Mouse (Mus musculus): ENCODE results near the gene Bnc2. TPM values are rescaled to one million over a fixed set of nuclear protein-coding genes. Genes with fewer than 3 reads are reported as not detected.

The Bnc2 gene
- polyA plus RNA-seq, 1 experiment from 2014 or later: 4.4 TPM

DNA sequence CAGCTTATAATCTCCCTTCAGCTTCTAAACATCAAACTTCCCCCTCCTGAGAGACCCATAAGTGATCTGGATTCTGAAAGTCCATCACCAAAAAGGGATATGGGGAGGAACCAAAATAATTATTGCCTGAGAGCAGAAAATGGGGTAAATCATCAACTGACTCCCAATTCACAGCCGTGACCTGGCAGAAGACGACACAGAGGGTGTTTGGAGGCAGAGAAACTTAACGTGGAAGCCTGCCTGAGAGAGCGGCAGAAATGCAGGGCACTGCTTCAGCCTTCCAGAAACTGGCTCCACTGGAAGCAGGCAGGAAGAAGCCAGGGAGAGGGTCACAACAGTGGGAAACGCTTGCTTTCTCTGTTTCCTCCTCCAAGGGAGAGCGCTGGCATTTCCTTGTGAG, 35.9 kb downstream of the Bnc2 start:
- no peak overlapping the region for H3K4me3 ChIP-seq (replicated peaks; ENCODE audit: low read depth, low read length)
- no peak overlapping the region for H3K27ac ChIP-seq
- WGBS: 44% methylated on average over 6 of the region's 6 CpGs
- H3K4me1 ChIP-seq (replicated peaks; ENCODE audit: insufficient read depth, low read length): peaks cover 7% of the 10 kb centered on the region
- no peak for TF ChIP-seq CTCF (IDR thresholded peaks at IDR 0.05; ENCODE audit: low read depth)
- DNase-seq (ENCODE audit: low spot score) (no peak), ATAC-seq (replicated peaks; ENCODE audit: low FRiP score, low read depth) (no peak)
- no peak overlapping the region for H3K9ac ChIP-seq (ENCODE audit: low read depth, low read length)
- H3K36me3 ChIP-seq (ENCODE audit: insufficient read depth, low read length): no peaks in the 10 kb centered on the region
- H3K9me3 ChIP-seq (replicated peaks; ENCODE audit: low read length): no peaks in the 10 kb centered on the region
- H3K4me2 ChIP-seq (ENCODE audit: low read length): no peak overlapping the region
- H3K27me3 ChIP-seq (ENCODE audit: insufficient read depth, low read length): no peaks in the 10 kb centered on the region

DNA sequence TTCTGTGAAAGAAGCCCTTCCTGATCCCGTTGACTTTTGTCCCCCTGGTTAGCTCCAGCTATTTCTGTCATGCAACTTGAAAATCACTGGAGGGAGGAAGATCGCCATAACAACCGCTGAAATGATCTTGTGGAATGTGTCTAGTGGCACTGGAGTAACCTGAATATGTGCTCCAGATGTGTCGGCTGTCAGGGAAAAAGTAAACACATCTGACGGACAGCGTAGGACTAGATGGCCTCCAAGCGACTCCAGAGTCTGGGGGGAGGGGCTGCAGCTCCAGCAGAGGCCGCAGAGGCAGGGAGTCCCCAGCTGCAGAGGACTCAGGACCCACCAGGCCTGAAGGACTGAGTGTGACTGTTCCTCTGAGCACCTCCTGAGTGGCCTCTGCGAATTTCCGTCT, 37.4 kb downstream of the Bnc2 start:
- no peaks in the 10 kb centered on the region for H3K36me3 ChIP-seq (ENCODE audit: insufficient read depth, low read length)
- WGBS: 4% methylated on average over 10 of the region's 10 CpGs
- H3K27ac ChIP-seq: peak overlapping the region; percentile 61
- no peak; the same call in 1 of the 2 replicates for TF ChIP-seq CTCF (IDR thresholded peaks at IDR 0.05; ENCODE audit: low read depth)
- ATAC-seq (replicated peaks; ENCODE audit: low FRiP score, low read depth) (peak; percentile 91), DNase-seq (ENCODE audit: low spot score) (peak; percentile 88)
- H3K9me3 ChIP-seq (replicated peaks; ENCODE audit: low read length): no peaks in the 10 kb centered on the region
- H3K27me3 ChIP-seq (ENCODE audit: insufficient read depth, low read length): no peaks in the 10 kb centered on the region
- peak overlapping the region; percentile 40 for H3K4me2 ChIP-seq (ENCODE audit: low read length)
- H3K9ac ChIP-seq (ENCODE audit: low read depth, low read length): no peak overlapping the region
- peaks cover 7% of the 10 kb centered on the region for H3K4me1 ChIP-seq (replicated peaks; ENCODE audit: insufficient read depth, low read length)
- H3K4me3 ChIP-seq (replicated peaks; ENCODE audit: low read depth, low read length): no peak overlapping the region; the same call in 1 of the 2 replicates

DNA sequence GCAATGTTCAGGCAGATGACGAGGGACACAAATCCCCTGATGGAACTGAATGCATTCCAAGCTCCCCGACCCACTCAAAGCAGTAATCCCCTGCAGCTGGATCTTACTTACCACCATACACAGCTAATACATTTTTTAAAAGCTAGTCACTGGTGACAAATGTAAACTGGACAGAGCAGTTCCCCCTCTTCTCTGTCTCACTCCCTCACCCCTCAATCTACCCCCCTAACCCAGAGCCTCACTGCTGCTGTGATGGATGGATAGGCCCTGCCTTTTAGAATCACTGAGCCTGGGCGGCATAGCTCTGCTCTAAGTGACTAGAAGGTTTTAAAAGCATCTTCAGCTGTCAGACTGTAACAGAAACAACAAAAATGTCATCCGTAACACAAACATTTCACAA, 40.3 kb downstream of the Bnc2 start:
- no peak for ATAC-seq (replicated peaks; ENCODE audit: low FRiP score, low read depth)
- H3K4me1 ChIP-seq (replicated peaks; ENCODE audit: insufficient read depth, low read length): peaks cover 7% of the 10 kb centered on the region
- no peak overlapping the region for H3K27ac ChIP-seq

DNA sequence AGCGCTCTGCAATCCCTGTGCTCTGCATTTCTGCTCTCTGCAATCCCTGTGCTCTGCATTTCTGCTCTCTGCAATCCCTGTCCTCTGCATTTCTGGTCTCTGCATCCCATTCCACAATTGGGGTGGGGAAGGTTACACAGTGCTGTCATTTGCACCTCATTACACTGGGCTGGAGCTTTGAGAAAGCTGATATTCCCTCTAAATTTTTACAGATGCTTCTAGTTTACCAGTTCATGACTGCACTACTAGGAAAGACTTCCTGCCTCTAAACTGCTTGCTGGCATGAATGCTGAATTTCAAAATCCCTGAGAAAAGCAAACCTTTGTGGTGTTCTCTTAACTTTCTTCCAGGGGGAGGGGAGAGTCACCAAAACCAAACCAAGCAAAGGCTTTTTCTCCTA, 41.1 kb downstream of the Bnc2 start:
- TF ChIP-seq CTCF (IDR thresholded peaks at IDR 0.05; ENCODE audit: low read depth): no peak
- Histone ChIP-seq H3K4me2 (ENCODE audit: low read length) (no peak overlapping the region), H3K27ac (no peak overlapping the region), H3K36me3 (ENCODE audit: insufficient read depth, low read length) (no peaks in the 10 kb centered on the region), H3K4me3 (replicated peaks; ENCODE audit: low read depth, low read length) (no peak overlapping the region), H3K4me1 (replicated peaks; ENCODE audit: insufficient read depth, low read length) (peaks cover 7% of the 10 kb centered on the region), H3K9me3 (replicated peaks; ENCODE audit: low read length) (no peaks in the 10 kb centered on the region), H3K9ac (ENCODE audit: low read depth, low read length) (no peak overlapping the region), H3K27me3 (ENCODE audit: insufficient read depth, low read length) (no peaks in the 10 kb centered on the region)
- 76% methylated on average over 1 of the region's 1 CpGs for WGBS
- ATAC-seq (replicated peaks; ENCODE audit: low FRiP score, low read depth) (no peak), DNase-seq (ENCODE audit: low spot score) (no peak)

More for the DNA sequence above, 40.3 kb downstream of the Bnc2 start:
- 32% methylated on average over 4 of the region's 4 CpGs for WGBS
- DNase-seq (ENCODE audit: low spot score): peak; percentile 18
- Histone ChIP-seq H3K9ac (ENCODE audit: low read depth, low read length) (no peak overlapping the region), H3K27me3 (ENCODE audit: insufficient read depth, low read length) (no peaks in the 10 kb centered on the region), H3K4me2 (ENCODE audit: low read length) (no peak overlapping the region), H3K9me3 (replicated peaks; ENCODE audit: low read length) (no peaks in the 10 kb centered on the region), H3K36me3 (ENCODE audit: insufficient read depth, low read length) (no peaks in the 10 kb centered on the region), H3K4me3 (replicated peaks; ENCODE audit: low read depth, low read length) (no peak overlapping the region)
- TF ChIP-seq CTCF (IDR thresholded peaks at IDR 0.05; ENCODE audit: low read depth): no peak

DNA sequence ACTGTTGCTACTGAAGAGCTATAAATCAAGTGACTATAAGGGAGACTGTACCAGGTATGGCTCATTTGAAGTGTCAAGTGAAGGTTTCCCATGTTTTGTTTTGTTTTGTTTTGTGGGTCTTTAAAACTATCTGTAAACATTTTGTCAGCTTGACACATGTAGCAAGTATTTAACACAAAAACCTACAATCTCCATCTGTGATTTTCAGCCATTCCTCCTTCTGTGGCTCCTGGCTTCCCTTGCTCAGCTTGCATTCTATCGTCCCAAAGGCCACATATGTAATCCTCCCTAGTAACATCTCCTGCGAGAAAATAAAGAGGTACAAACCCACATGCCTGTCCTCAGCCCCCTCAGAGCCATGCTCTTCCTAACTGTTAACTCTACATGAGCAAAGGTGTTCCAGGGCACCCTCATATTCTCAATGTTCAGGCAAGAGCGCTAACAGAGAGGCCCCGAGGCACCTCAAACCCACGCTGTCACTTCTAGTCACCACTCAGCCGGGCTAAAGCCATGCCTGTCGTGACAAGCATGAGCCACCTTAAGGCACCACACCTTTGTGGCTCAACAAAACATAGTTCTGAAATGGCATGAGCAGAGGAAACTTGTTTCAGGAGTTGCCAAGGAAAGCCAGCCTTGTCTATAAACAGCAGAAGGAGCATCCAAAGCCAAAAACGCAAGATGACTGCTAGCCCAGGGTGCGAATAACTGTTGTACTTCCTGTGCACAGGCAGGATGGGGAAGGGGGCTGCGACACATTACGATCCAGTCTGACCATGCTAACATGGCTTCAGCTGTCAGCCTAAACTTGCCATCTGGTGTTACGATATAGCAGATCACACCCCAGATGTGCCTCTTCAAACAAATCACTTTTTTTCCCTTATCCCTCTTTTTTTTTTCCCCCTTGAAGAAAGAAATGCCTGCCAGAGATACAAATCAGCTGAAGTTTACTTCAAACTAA, 42.0 kb downstream of the Bnc2 start:
- Histone ChIP-seq H3K4me3 (replicated peaks; ENCODE audit: low read depth, low read length) (no peak overlapping the region), H3K9me3 (replicated peaks; ENCODE audit: low read length) (no peaks in the 10 kb centered on the region), H3K27ac (no peak overlapping the region), H3K4me1 (replicated peaks; ENCODE audit: insufficient read depth, low read length) (peaks cover 7% of the 10 kb centered on the region), H3K4me2 (ENCODE audit: low read length) (no peak overlapping the region), H3K27me3 (ENCODE audit: insufficient read depth, low read length) (no peaks in the 10 kb centered on the region), H3K36me3 (ENCODE audit: insufficient read depth, low read length) (no peaks in the 10 kb centered on the region), H3K9ac (ENCODE audit: low read depth, low read length) (no peak overlapping the region)
- DNase-seq (ENCODE audit: low spot score): no peak
- ATAC-seq (replicated peaks; ENCODE audit: low FRiP score, low read depth): no peak
- 58% methylated on average over 12 of the region's 12 CpGs for WGBS
- TF ChIP-seq CTCF (IDR thresholded peaks at IDR 0.05; ENCODE audit: low read depth): no peak

DNA sequence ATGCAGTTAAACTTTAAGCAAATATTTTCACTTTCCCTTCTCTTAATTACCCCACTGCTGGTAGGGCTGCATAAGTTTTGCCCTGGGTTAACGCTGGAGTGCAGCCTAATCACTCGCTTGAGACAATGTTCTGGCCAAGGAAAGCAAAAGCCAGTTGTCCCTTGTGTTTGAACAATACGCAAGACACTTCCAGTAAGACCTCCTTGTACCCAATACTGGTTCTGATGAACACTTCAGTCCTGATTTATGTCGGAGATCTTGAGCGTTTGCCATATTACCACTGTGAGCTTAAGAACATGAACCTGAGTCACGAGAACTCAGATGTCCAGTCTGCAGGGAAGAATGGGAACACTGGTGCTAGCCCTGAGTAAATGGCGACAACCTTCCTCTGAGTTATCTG, 47.5 kb downstream of the Bnc2 start:
- Histone ChIP-seq H3K4me1 (replicated peaks; ENCODE audit: insufficient read depth, low read length) (no peaks in the 10 kb centered on the region), H3K4me2 (ENCODE audit: low read length) (no peak overlapping the region), H3K9ac (ENCODE audit: low read depth, low read length) (no peak overlapping the region), H3K4me3 (replicated peaks; ENCODE audit: low read depth, low read length) (no peak overlapping the region), H3K36me3 (ENCODE audit: insufficient read depth, low read length) (no peaks in the 10 kb centered on the region), H3K9me3 (replicated peaks; ENCODE audit: low read length) (no peaks in the 10 kb centered on the region), H3K27me3 (ENCODE audit: insufficient read depth, low read length) (no peaks in the 10 kb centered on the region), H3K27ac (no peak overlapping the region)
- 77% methylated on average over 7 of the region's 7 CpGs for WGBS
- TF ChIP-seq CTCF (IDR thresholded peaks at IDR 0.05; ENCODE audit: low read depth): no peak
- ATAC-seq (replicated peaks; ENCODE audit: low FRiP score, low read depth): no peak
- DNase-seq (ENCODE audit: low spot score): no peak

All from kidney, postnatal 0 days (tissue).